Mouse (Mus musculus): Measurements from ENCODE around the gene Kcnt1.

DNA sequence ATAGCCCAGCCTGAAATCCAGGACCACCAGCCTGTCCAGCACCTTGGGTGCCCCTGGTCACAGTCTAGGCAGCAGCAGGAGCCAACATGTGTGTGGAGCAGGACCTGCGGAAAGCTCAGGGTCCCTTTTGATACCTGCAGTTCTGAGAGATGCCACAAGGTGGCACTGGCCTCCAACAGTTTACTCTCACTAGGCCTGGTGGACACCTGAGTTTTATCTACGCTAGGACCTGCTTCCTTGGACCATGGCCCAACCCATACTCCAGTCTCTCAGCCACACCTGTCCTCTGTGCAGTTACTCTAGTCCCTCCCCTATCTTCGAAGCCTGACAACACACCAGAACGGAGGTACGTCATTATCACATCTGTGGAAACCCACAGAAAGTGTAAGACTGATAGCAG, 27.2 kb upstream of the Kcnt1 start:
- peak; percentile 76 for TF ChIP-seq CTCF (conservative IDR thresholded peaks at IDR 0.05; ENCODE audit: low read length)
- TF ChIP-seq NANOG (IDR thresholded peaks at IDR 0.05; ENCODE audit: borderline replicate concordance, low read length) = no peak
